Mouse (Mus musculus) CH12.LX (cell line): ENCODE measurements around the gene Ldb2. TPM values are rescaled to one million over a fixed set of nuclear protein-coding genes. Genes with fewer than 3 reads are reported as not detected.

ENCODE experiments used
- DNase-seq: peaks from one replicate; pipeline ENCODE4 v3.0.0-alpha.2; 2013; ENCODE audit errors: extremely low read depth
- H3K27ac ChIP-seq: 2 replicates; pipeline ENCODE4 v1.5.1; 2012; ENCODE audit warnings: low read depth, mild to moderate bottlenecking, control low read depth, moderate library complexity; ENCODE audit not compliant: insufficient read depth
- H3K27me3 ChIP-seq: replicated peaks from 2 replicates; pipeline ENCODE3; 2012; ENCODE audit warnings: inconsistent platforms
- H3K36me3 ChIP-seq, 2 experiments: replicated peaks in 1 of 2; 2 replicates each; pipeline versions ENCODE3 to v1.6.1; 2012; ENCODE audit warnings: inconsistent platforms in 1 of 2, low read length in 1 of 2, mild to moderate bottlenecking in 1 of 2, mixed read lengths in 1 of 2, moderate library complexity in 1 of 2; ENCODE audit not compliant: control insufficient read depth in 1 of 2, insufficient read depth in 1 of 2
- H3K4me1 ChIP-seq, 2 experiments: 2 replicates each; pipeline ENCODE4 v1.6.1; 2012; ENCODE audit warnings: inconsistent platforms in 1 of 2, moderate library complexity in 1 of 2; ENCODE audit not compliant: insufficient read depth in 2 of 2, control insufficient read depth in 1 of 2
- H3K4me2 ChIP-seq: 2 replicates; pipeline ENCODE4 v1.6.1; 2012; ENCODE audit warnings: low read depth, mild to moderate bottlenecking, control low read depth; ENCODE audit not compliant: poor library complexity, insufficient read depth, severe bottlenecking
- H3K4me3 ChIP-seq, 3 experiments: fragments of 150-350 bp in 1 of 3; sonication (generic) in 1 of 3; replicated peaks in 1 of 3; 2 replicates each; pipeline versions ENCODE3 to v1.5.1; 2011 to 2012; ENCODE audit warnings: low read depth in 2 of 3, low read length in 2 of 3, mild to moderate bottlenecking in 2 of 3, moderate library complexity in 2 of 3, control low read depth in 1 of 3, improper control_type of control experiment in 1 of 3, inconsistent platforms in 1 of 3, mixed read lengths in 1 of 3; ENCODE audit not compliant: poor library complexity in 1 of 3
- H3K79me2 ChIP-seq: replicated peaks from 2 replicates; pipeline ENCODE4 v1.6.1; 2012; ENCODE audit warnings: mild to moderate bottlenecking, moderate library complexity; ENCODE audit not compliant: control insufficient read depth, poor library complexity, insufficient read depth, severe bottlenecking; ENCODE audit errors: extremely low read depth
- H3K9ac ChIP-seq: 2 replicates; pipeline ENCODE4 v1.6.1; 2012; ENCODE audit warnings: low read depth, mild to moderate bottlenecking, control low read depth, moderate library complexity; ENCODE audit not compliant: insufficient read depth
- H3K9me3 ChIP-seq: replicated peaks from 2 replicates; pipeline ENCODE3; 2012; ENCODE audit warnings: low read length, inconsistent platforms, mixed read lengths
- CHD1 ChIP-seq: IDR thresholded peaks from 2 replicates; pipeline ENCODE4 v1.6.1; 2012; ENCODE audit warnings: low read depth, low read length, improper control_type of control experiment, inconsistent platforms
- CHD2 ChIP-seq: IDR thresholded peaks from 2 replicates; pipeline ENCODE4 v1.6.1; 2011; ENCODE audit warnings: low read length, improper control_type of control experiment
- CTCF ChIP-seq, 2 experiments: IDR thresholded peaks in 1 of 2; conservative IDR thresholded peaks in 1 of 2; 2 replicates each; pipeline ENCODE4 v1.5.1; 2011 to 2012; ENCODE audit warnings: low read depth in 2 of 2, low read length in 2 of 2, improper control_type of control experiment in 1 of 2, inconsistent platforms in 1 of 2, mild to moderate bottlenecking in 1 of 2, moderate library complexity in 1 of 2
- ELF1 ChIP-seq: IDR thresholded peaks from 2 replicates; pipeline ENCODE4 v1.6.1; 2014; ENCODE audit warnings: low read depth, mild to moderate bottlenecking, inconsistent platforms, low read length, improper control_type of control experiment
- EP300 ChIP-seq: IDR thresholded peaks from 2 replicates; pipeline ENCODE4 v1.6.1; 2011; ENCODE audit warnings: low read length, improper control_type of control experiment
- ETS1 ChIP-seq: conservative IDR thresholded peaks from 2 replicates; pipeline ENCODE4 v1.6.1; 2012; ENCODE audit warnings: low read depth, mild to moderate bottlenecking, inconsistent platforms, low read length, improper control_type of control experiment, moderate library complexity
- GABPA ChIP-seq: IDR thresholded peaks from 2 replicates; pipeline ENCODE4 v1.6.1; 2012; ENCODE audit warnings: low read depth, low read length, improper control_type of control experiment, inconsistent platforms; ENCODE audit not compliant: insufficient replicate concordance
- IRF4 ChIP-seq: IDR thresholded peaks from 2 replicates; pipeline ENCODE4 v1.6.1; 2014; ENCODE audit warnings: low read depth, mild to moderate bottlenecking, inconsistent platforms, low read length, improper control_type of control experiment
- JUN ChIP-seq: IDR thresholded peaks from 2 replicates; pipeline ENCODE4 v1.6.1; 2011; ENCODE audit warnings: low read depth, mild to moderate bottlenecking, low read length, improper control_type of control experiment, moderate library complexity; ENCODE audit not compliant: insufficient read depth
- KAT2A ChIP-seq: IDR thresholded peaks from 2 replicates; pipeline ENCODE4 v1.6.1; 2012; ENCODE audit warnings: low read length, improper control_type of control experiment, inconsistent platforms; ENCODE audit not compliant: insufficient replicate concordance
- MAX ChIP-seq: IDR thresholded peaks from 2 replicates; pipeline ENCODE4 v1.6.1; 2011; ENCODE audit warnings: low read length, improper control_type of control experiment
- MEF2A ChIP-seq: IDR thresholded peaks from 2 replicates; pipeline ENCODE4 v1.6.1; 2014; ENCODE audit warnings: low read depth, mild to moderate bottlenecking, inconsistent platforms, low read length, improper control_type of control experiment, borderline replicate concordance
- MYC ChIP-seq: IDR thresholded peaks from 2 replicates; pipeline ENCODE4 v1.6.1; 2011; ENCODE audit warnings: low read depth, mild to moderate bottlenecking, improper control_type of control experiment, low read length
- NELFE ChIP-seq: IDR thresholded peaks from 2 replicates; pipeline ENCODE4 v1.6.1; 2011; ENCODE audit warnings: low read depth, low read length, improper control_type of control experiment
- NRF1 ChIP-seq: IDR thresholded peaks from 2 replicates; pipeline ENCODE4 v1.6.1; 2014; ENCODE audit warnings: low read depth, mild to moderate bottlenecking, inconsistent platforms, low read length, improper control_type of control experiment, moderate library complexity
- PAX5 ChIP-seq: IDR thresholded peaks from 2 replicates; pipeline ENCODE4 v1.6.1; 2012; ENCODE audit warnings: low read length, inconsistent platforms, mixed read lengths
- POLR2AphosphoS2 ChIP-seq: IDR thresholded peaks from 2 replicates; pipeline ENCODE4 v1.6.1; 2011; ENCODE audit warnings: low read depth, low read length, improper control_type of control experiment
- RAD21 ChIP-seq: IDR thresholded peaks from 2 replicates; pipeline ENCODE4 v1.6.1; 2011; ENCODE audit warnings: low read depth, mild to moderate bottlenecking, low read length, improper control_type of control experiment, moderate library complexity
- SIN3A ChIP-seq: IDR thresholded peaks from 2 replicates; pipeline ENCODE4 v1.6.1; 2012; ENCODE audit warnings: low read length, improper control_type of control experiment, inconsistent platforms
- SMC3 ChIP-seq: IDR thresholded peaks from 2 replicates; pipeline ENCODE4 v1.6.1; 2011; ENCODE audit warnings: low read depth, low read length, improper control_type of control experiment
- TCF12 ChIP-seq: IDR thresholded peaks from 2 replicates; pipeline ENCODE4 v1.6.1; 2014; ENCODE audit warnings: low read depth, mild to moderate bottlenecking, inconsistent platforms, low read length, improper control_type of control experiment
- UBTF ChIP-seq: IDR thresholded peaks from 2 replicates; pipeline ENCODE4 v1.6.1; 2012; ENCODE audit warnings: low read depth, mild to moderate bottlenecking, inconsistent platforms, low read length, improper control_type of control experiment, moderate library complexity
- USF1 ChIP-seq: IDR thresholded peaks from 2 replicates; pipeline ENCODE4 v1.6.1; 2014; ENCODE audit warnings: low read depth, mild to moderate bottlenecking, inconsistent platforms, low read length, improper control_type of control experiment
- ZC3H11A ChIP-seq: IDR thresholded peaks from 2 replicates; pipeline ENCODE4 v1.6.1; 2012; ENCODE audit warnings: low read depth, mild to moderate bottlenecking, inconsistent platforms, low read length, improper control_type of control experiment
- ZKSCAN1 ChIP-seq: IDR thresholded peaks from 2 replicates; pipeline ENCODE4 v1.6.1; 2012; ENCODE audit warnings: low read depth, inconsistent platforms, low read length, improper control_type of control experiment, borderline replicate concordance
- ZNF384 ChIP-seq: IDR thresholded peaks from 2 replicates; pipeline ENCODE4 v1.6.1; 2012; ENCODE audit warnings: low read depth, low read length, improper control_type of control experiment, inconsistent platforms
- dilution Hi-C: fragments of 300-500 bp; cut with MboI; formaldehyde crosslinking; loops from 2 replicates; pipeline ENCODE4 v1.14.3; 2020; ENCODE audit warnings: low sequenced_read_pairs; ENCODE audit not compliant: extremely low pct_unique_long_range_greater_than_20kb, extremely low pct_ligation_motif_present
- in situ Hi-C: fragments of 300-500 bp; cut with MboI; formaldehyde crosslinking; loops from 3 replicates; pipeline ENCODE4 v1.14.3; 2019; ENCODE audit warnings: low sequenced_read_pairs, low pct_ligation_motif_present, low pct_unique_long_range_greater_than_20kb, mixed read lengths
- polyA plus RNA-seq: library from polyadenylated mRNA; unstranded; fragments of >175 nt; gene quantifications from 2 replicates; pipeline ENCODE4 v1.2.1, GENCODE M21; 2012; ENCODE audit warnings: low read depth; ENCODE audit not compliant: insufficient read length
- total RNA-seq, 2 experiments: library from RNA; depleted of rRNA; stranded (reverse); fragments of 300-350 nt in 1 of 2; fragments of >200 nt in 1 of 2; gene quantifications; 2 replicates each; pipeline ENCODE4 v1.2.3; 2012 to 2014

Gene Ldb2
- total and polyA plus RNA-seq, 3 experiments, result not detected

DNA sequence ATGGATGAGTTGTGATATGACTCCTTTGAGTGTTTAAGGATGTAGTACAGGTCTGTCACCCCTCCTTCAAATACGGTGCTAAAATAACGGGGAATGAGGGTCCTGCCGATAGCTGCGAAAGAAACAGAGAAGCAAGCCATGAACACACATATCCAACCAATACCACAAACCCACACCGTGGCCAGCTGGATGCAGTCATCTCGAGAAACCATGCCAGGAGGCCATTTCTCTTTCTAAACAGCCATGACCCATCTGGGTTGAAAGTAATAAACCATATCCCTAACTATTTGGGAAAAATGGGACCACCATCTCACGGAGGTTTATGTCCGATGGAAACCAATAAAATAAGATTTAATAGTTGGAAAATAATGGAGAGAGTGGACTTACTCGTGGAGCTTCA is 257.7 kb downstream of the Ldb2 start:
- in situ Hi-C loops, result no loop called here
- H3K27ac ChIP-seq, result no peak overlapping the region; the same call in 1 of the 2 replicates
- no peaks in the 10 kb centered on the region for H3K36me3 ChIP-seq
- TF ChIP-seq EP300, result no peak
- TF ChIP-seq MYC, result no peak
- TF ChIP-seq PAX5, result no peak
- TF ChIP-seq CTCF (conservative IDR thresholded peaks at IDR 0.05 in 1 of 2, IDR thresholded peaks at IDR 0.05 in 1 of 2; ENCODE audit: low read depth in 2 of 2, low read length in 2 of 2), result no peak
- TF ChIP-seq ZKSCAN1, result no peak
- no peak for TF ChIP-seq GABPA
- no peak for TF ChIP-seq KAT2A
- TF ChIP-seq MEF2A, result no peak
- H3K79me2 ChIP-seq, result no peaks in the 10 kb centered on the region
- H3K4me1 ChIP-seq, result no peaks in the 10 kb centered on the region
- no peak for DNase-seq
- no peak overlapping the region for H3K9ac ChIP-seq
- no peak overlapping the region for H3K4me3 ChIP-seq
- H3K9me3 ChIP-seq, result no peaks in the 10 kb centered on the region
- dilution Hi-C loops, result no loop called here
- no peaks in the 10 kb centered on the region for H3K27me3 ChIP-seq
- no peak overlapping the region for H3K4me2 ChIP-seq

DNA sequence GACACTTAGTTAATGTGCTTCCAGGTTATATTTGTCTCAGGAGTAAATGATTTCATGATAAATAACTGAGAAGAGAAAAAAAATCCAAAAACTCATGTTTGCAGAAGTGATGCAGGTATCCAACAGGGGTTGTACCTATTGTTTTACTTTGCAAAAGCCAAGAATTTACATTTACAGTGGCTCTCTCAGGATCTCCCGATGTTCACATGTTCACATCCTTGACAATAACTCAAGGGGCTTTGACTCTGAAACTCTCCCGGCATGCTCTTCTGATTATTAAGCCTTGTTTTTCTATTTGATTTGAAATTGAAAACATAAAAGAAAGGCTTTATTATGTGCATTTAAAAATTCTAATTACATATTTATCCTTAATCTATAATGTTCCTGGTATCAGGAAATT is 260.8 kb downstream of the Ldb2 start:
- in situ Hi-C loops, result no loop called here
- H3K9ac ChIP-seq, result no peak overlapping the region
- no peak overlapping the region for H3K4me2 ChIP-seq
- no peaks in the 10 kb centered on the region for H3K79me2 ChIP-seq
- no peak for TF ChIP-seq ZC3H11A
- TF ChIP-seq MYC, result no peak
- no peak for TF ChIP-seq RAD21
- no peak for TF ChIP-seq SMC3
- no peak for TF ChIP-seq CHD1
- TF ChIP-seq UBTF, result no peak
- TF ChIP-seq MAX, result no peak
- no peak for TF ChIP-seq KAT2A
- TF ChIP-seq MEF2A, result no peak
- TF ChIP-seq, all 38 proteins: peak for 0
- Histone ChIP-seq H3K36me3 (no peaks in the 10 kb centered on the region), H3K27ac (no peak overlapping the region), H3K27me3 (no peaks in the 10 kb centered on the region), H3K4me1 (no peaks in the 10 kb centered on the region), H3K9me3 (no peaks in the 10 kb centered on the region), H3K4me3 (no peak overlapping the region)
- no peak for DNase-seq
- dilution Hi-C loops, result no loop called here

DNA sequence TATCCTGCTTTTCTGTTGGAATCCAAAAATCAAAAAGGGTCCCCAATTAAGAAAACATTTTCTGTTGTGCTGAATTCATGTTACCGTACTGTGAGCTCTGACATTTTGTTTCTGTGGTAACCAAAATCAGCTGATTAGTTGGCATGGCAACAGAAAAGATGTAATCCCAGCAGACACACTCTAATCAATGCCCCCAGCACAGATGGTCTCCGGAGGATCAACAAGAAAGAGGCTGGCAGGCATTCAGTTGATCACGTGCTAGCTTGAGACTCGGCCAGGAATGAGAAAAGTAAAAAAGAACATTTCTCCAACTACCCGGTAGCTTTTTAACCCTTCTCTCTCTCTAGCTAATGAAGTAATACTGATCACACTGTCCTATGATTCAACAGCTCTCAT is 261.5 kb downstream of the Ldb2 start:
- TF ChIP-seq NRF1 (no peak), CHD1 (no peak), GABPA (no peak), POLR2AphosphoS2 (no peak), ZKSCAN1 (no peak), SIN3A (no peak), USF1 (no peak), JUN (no peak), MEF2A (no peak), IRF4 (no peak), ETS1 (no peak), ZNF384 (no peak), UBTF (no peak), ELF1 (no peak), TCF12 (no peak), NELFE (no peak), CHD2 (no peak), ZC3H11A (no peak)
- DNase-seq, result no peak
- H3K79me2 ChIP-seq, result no peaks in the 10 kb centered on the region
- in situ Hi-C loops (no loop called here), dilution Hi-C loops (no loop called here)
- no peak overlapping the region for H3K4me3 ChIP-seq
- no peaks in the 10 kb centered on the region for H3K36me3 ChIP-seq
- H3K27me3 ChIP-seq, result no peaks in the 10 kb centered on the region
- no peak overlapping the region for H3K27ac ChIP-seq
- no peaks in the 10 kb centered on the region for H3K4me1 ChIP-seq
- no peak overlapping the region for H3K4me2 ChIP-seq
- no peaks in the 10 kb centered on the region for H3K9me3 ChIP-seq
- H3K9ac ChIP-seq, result no peak overlapping the region
